Comparison of ENCODE assay signal across 8 mouse cellular contexts in genomic region chr11:97030426-97030825, GRCm38 (mm10). TPM values are rescaled to one million over a fixed set of nuclear protein-coding genes. Genes with fewer than 3 reads are reported as not detected.
DNase-seq lines count a peak whose midpoint lies in the region; ATAC-seq and TF ChIP-seq lines count a peak whose summit lies in the region.

No protein-coding gene starts in this region.

- H3K4me3 ChIP-seq in embryonic facial prominence, embryonic 11.5 days (ENCODE audit: low read depth, low read length) = peak overlapping the region; percentile 49
- peak overlapping the region; percentile 64 for H3K4me3 ChIP-seq in kidney, embryonic 14.5 days (ENCODE audit: low read length)
- H3K4me3 ChIP-seq in midbrain, postnatal 0 days (ENCODE audit: low read depth, low read length) = peak overlapping the region; percentile 63

- H3K36me3 ChIP-seq in embryonic facial prominence, embryonic 11.5 days (replicated peaks; ENCODE audit: control insufficient read depth, insufficient read depth, low read depth, low read length) = no peaks in the 10 kb centered on the region
- peaks cover 4% of the 10 kb centered on the region; the same call in 1 of the 2 replicates for H3K36me3 ChIP-seq in kidney, embryonic 14.5 days (ENCODE audit: control insufficient read depth, insufficient read depth, low read length)
- 0 out of 2 replicates have a peak, but pooled peaks cover 2% of the 10 kb centered on the region for H3K36me3 ChIP-seq in midbrain, postnatal 0 days (ENCODE audit: insufficient read depth, low read length)

- peak overlapping the region; percentile 72 for H3K4me2 ChIP-seq in embryonic facial prominence, embryonic 11.5 days (ENCODE audit: low read depth, low read length)
- peak overlapping the region; percentile 76 for H3K4me2 ChIP-seq in kidney, embryonic 14.5 days (replicated peaks; ENCODE audit: low read depth, low read length)
- H3K4me2 ChIP-seq in midbrain, postnatal 0 days (ENCODE audit: low read depth, low read length, poor library complexity, severe bottlenecking) = peak overlapping the region; percentile 85

- ATAC-seq in embryonic facial prominence, embryonic 11.5 days (replicated peaks; ENCODE audit: insufficient number of reproducible peaks, low FRiP score, low TSS enrichment, low read depth) = no peak
- no peak for ATAC-seq in kidney, embryonic 14.5 days (ENCODE audit: low FRiP score, low TSS enrichment)
- no peak for ATAC-seq in midbrain, postnatal 0 days (ENCODE audit: low FRiP score)
- no peak for ATAC-seq in cerebellum, adult (ENCODE audit: insufficient number of reproducible peaks, low FRiP score, low TSS enrichment)

- 19% methylated on average over 15 of the region's 15 CpGs for WGBS in embryonic facial prominence, embryonic 11.5 days
- WGBS in kidney, embryonic 14.5 days = 10% methylated on average over 15 of the region's 15 CpGs
- WGBS in midbrain, postnatal 0 days = 22% methylated on average over 15 of the region's 15 CpGs

- no peaks in the 10 kb centered on the region for H3K27me3 ChIP-seq in embryonic facial prominence, embryonic 11.5 days (ENCODE audit: control insufficient read depth, insufficient read depth, low read length)
- no peaks in the 10 kb centered on the region for H3K27me3 ChIP-seq in kidney, embryonic 14.5 days (ENCODE audit: control insufficient read depth, insufficient read depth, low read length)
- peaks cover 3% of the 10 kb centered on the region; the same call in 1 of the 2 replicates for H3K27me3 ChIP-seq in midbrain, postnatal 0 days (ENCODE audit: insufficient read depth, low read length)

- H3K9ac ChIP-seq in embryonic facial prominence, embryonic 11.5 days (replicated peaks; ENCODE audit: low read length) = peak overlapping the region; percentile 84
- H3K9ac ChIP-seq in kidney, embryonic 14.5 days (ENCODE audit: low read depth, low read length) = peak overlapping the region; percentile 75
- peak overlapping the region; percentile 67; the same call in 1 of the 2 replicates for H3K9ac ChIP-seq in midbrain, postnatal 0 days (replicated peaks; ENCODE audit: low read length, poor library complexity, severe bottlenecking)

- H3K9me3 ChIP-seq in embryonic facial prominence, embryonic 11.5 days (replicated peaks; ENCODE audit: control insufficient read depth, low read length) = no peaks in the 10 kb centered on the region
- H3K9me3 ChIP-seq in kidney, embryonic 14.5 days (ENCODE audit: control insufficient read depth, low read length) = no peaks in the 10 kb centered on the region
- no peaks in the 10 kb centered on the region for H3K9me3 ChIP-seq in midbrain, postnatal 0 days (ENCODE audit: low read length)

- peak; percentile 41 to 57 for DNase-seq in kidney, adult 8-10 months
- no peak for DNase-seq in kidney, postnatal 4 days
- no peak for DNase-seq in embryonic facial prominence, embryonic 11.5 days (ENCODE audit: low spot score)
- DNase-seq in midbrain, postnatal 0 days (ENCODE audit: low spot score) = no peak
- DNase-seq in spleen, postnatal 36 days (ENCODE audit: low spot score in 2 of 2) = no peak
- DNase-seq in spleen, postnatal 10 days (ENCODE audit: low spot score in 2 of 2) = no peak

- peak overlapping the region; percentile 17 for H3K27ac ChIP-seq in embryonic facial prominence, embryonic 11.5 days (replicated peaks; ENCODE audit: low read depth, low read length)
- peak overlapping the region; percentile 87 for H3K27ac ChIP-seq in kidney, embryonic 14.5 days (ENCODE audit: low read depth, low read length)
- H3K27ac ChIP-seq in midbrain, postnatal 0 days (ENCODE audit: low read depth, low read length) = 0 out of 2 replicates have a peak overlapping the region, but pooled peaks have one; percentile 18

- TF ChIP-seq CTCF in midbrain, postnatal 0 days (IDR thresholded peaks at IDR 0.05) = no peak

- H3K4me1 ChIP-seq in embryonic facial prominence, embryonic 11.5 days (ENCODE audit: control insufficient read depth, insufficient read depth, low read length) = peaks cover 3% of the 10 kb centered on the region
- H3K4me1 ChIP-seq in kidney, embryonic 14.5 days (ENCODE audit: control insufficient read depth, insufficient read depth, low read length) = peaks cover 19% of the 10 kb centered on the region
- H3K4me1 ChIP-seq in midbrain, postnatal 0 days (ENCODE audit: insufficient read depth, low read length) = no peaks in the 10 kb centered on the region; the same call in 1 of the 2 replicates

RNA-seq across cellular contexts. Expression of gene Scrn2, which starts 0.7 kb away (rescaled TPM):
- 20.4 and 26.0 TPM in 2 replicates for polyA plus RNA-seq in embryonic facial prominence, embryonic 11.5 days (2014; fragmentation: Nextera tagmentation; extraction: Ambion mirVana)
- polyA plus RNA-seq in kidney, embryonic 14.5 days (2014; fragmentation: Nextera tagmentation; extraction: Ambion mirVana) = 24.4 and 29.9 TPM in 2 replicates
- 19.6 and 22.3 TPM in 2 replicates for total RNA-seq in midbrain, postnatal 0 days (2014; rRNA removed)
- 11.1 and 11.9 TPM in 2 replicates for polyA plus RNA-seq in midbrain, postnatal 0 days (2015; fragmentation: Nextera tagmentation; extraction: Ambion mirVana)

RNA-seq across cellular contexts. Expression of gene Lrrc46, which starts 10.8 kb away (rescaled TPM):
- 1.1 and 1.3 TPM in 2 replicates for polyA plus RNA-seq in embryonic facial prominence, embryonic 11.5 days (2014; fragmentation: Nextera tagmentation; extraction: Ambion mirVana)
- 1.6 and 1.7 TPM in 2 replicates for polyA plus RNA-seq in kidney, embryonic 14.5 days (2014; fragmentation: Nextera tagmentation; extraction: Ambion mirVana)
- 1.4 and 2.7 TPM in 2 replicates for total RNA-seq in midbrain, postnatal 0 days (2014; rRNA removed)
- polyA plus RNA-seq in midbrain, postnatal 0 days (2015; fragmentation: Nextera tagmentation; extraction: Ambion mirVana) = 2.4 and 3.3 TPM in 2 replicates

RNA-seq across cellular contexts. Expression of gene Mrpl10, which starts 10.9 kb away (rescaled TPM):
- 85.7 and 91.2 TPM in 2 replicates for polyA plus RNA-seq in embryonic facial prominence, embryonic 11.5 days (2014; fragmentation: Nextera tagmentation; extraction: Ambion mirVana)
- 89.4 and 99.6 TPM in 2 replicates for polyA plus RNA-seq in kidney, embryonic 14.5 days (2014; fragmentation: Nextera tagmentation; extraction: Ambion mirVana)
- total RNA-seq in midbrain, postnatal 0 days (2014; rRNA removed) = 42.1 and 67.7 TPM in 2 replicates
- 56.6 and 63.7 TPM in 2 replicates for polyA plus RNA-seq in midbrain, postnatal 0 days (2015; fragmentation: Nextera tagmentation; extraction: Ambion mirVana)

RNA-seq across cellular contexts. Expression of gene Sp6, which starts 17.2 kb away (rescaled TPM):
- polyA plus RNA-seq in embryonic facial prominence, embryonic 11.5 days (2014; fragmentation: Nextera tagmentation; extraction: Ambion mirVana) = 0.29 and 0.45 TPM in 2 replicates
- 0.57 and 0.60 TPM in 2 replicates for polyA plus RNA-seq in kidney, embryonic 14.5 days (2014; fragmentation: Nextera tagmentation; extraction: Ambion mirVana)
- total RNA-seq in midbrain, postnatal 0 days (2014; rRNA removed) = 0.33 and 1.1 TPM in 2 replicates
- polyA plus RNA-seq in midbrain, postnatal 0 days (2015; fragmentation: Nextera tagmentation; extraction: Ambion mirVana) = 0.43 and 0.51 TPM in 2 replicates

RNA-seq across cellular contexts. Expression of gene Osbpl7, which starts 20.0 kb away (rescaled TPM):
- polyA plus RNA-seq in embryonic facial prominence, embryonic 11.5 days (2014; fragmentation: Nextera tagmentation; extraction: Ambion mirVana) = 4.3 and 5.8 TPM in 2 replicates
- polyA plus RNA-seq in kidney, embryonic 14.5 days (2014; fragmentation: Nextera tagmentation; extraction: Ambion mirVana) = 5.1 and 5.8 TPM in 2 replicates
- 12.6 and 14.6 TPM in 2 replicates for total RNA-seq in midbrain, postnatal 0 days (2014; rRNA removed)
- 10.7 and 13.9 TPM in 2 replicates for polyA plus RNA-seq in midbrain, postnatal 0 days (2015; fragmentation: Nextera tagmentation; extraction: Ambion mirVana)

Comparison
In these comparisons a context has a peak if more than half of its experiments do, and no peak if none do; other contexts are left out.
1. DNase-seq: peak in kidney, adult 8-10 months (2 of 2); none in kidney, postnatal 4 days (0 of 2), embryonic facial prominence, embryonic 11.5 days (single experiment), midbrain, postnatal 0 days (single experiment), spleen, postnatal 36 days (0 of 2) and spleen, postnatal 10 days (0 of 2).
2. H3K27ac ChIP-seq: peak in every context shown above with its lines; median percentile 87 in kidney, embryonic 14.5 days; 18 in midbrain, postnatal 0 days; 17 in embryonic facial prominence, embryonic 11.5 days.
3. Peak in every context shown above with its lines, with median percentiles within 50 percentile points of each other: H3K4me2 ChIP-seq, H3K4me3 ChIP-seq and H3K9ac ChIP-seq.